26 mouse cellular contexts compared by ENCODE assay signal in the genomic region with DNA sequence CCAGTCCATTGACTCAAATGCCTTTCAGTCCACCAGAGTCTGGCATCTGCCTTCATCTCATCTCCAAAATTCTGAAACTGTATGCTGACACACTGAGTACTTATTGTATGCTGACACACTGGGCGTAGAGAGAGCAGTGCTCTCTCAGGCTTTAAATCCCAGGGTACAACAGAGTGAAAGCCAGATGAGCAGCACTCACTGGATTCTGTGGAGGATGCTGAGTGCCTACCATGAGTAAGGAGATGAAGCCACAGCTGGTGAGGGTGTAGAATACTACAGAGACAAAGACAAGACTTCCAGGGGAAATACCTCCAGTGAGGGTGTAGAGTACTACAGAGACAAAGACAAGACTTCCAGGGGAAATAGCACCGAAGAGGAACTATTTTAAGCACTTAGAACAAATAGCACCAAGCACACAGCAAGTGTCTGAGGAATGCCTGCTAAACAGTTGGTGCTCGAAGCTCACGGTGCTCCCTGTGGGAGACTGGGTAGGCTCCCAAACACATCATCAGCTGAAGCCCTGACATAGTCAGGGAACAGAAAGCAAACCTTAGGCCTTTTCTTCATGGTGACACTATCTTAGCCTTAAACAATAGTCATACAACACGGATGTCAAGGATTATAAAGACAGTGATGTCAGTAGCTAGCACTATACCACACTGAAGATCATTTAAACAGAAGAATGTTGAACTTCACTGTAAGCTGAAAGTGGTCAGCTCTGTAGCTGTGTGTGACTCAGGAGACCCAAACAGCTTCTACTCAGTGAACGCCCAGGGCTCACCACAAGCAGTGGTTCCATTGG.
DNase-seq lines count a peak whose midpoint lies in the region; ATAC-seq and TF ChIP-seq lines count a peak whose summit lies in the region.
"Had no signal": no experiment of that assay in that cellular context is flagged by ENCODE, and none has a peak within 500 bp of the region (broad histone marks: within the 10 kb centered on the region; RNA-seq: fewer than 3 reads in every experiment).

No protein-coding gene starts in this region.

- dilution Hi-C loops in CH12.LX (cut with MboI; ENCODE audit: extremely low pct_ligation_motif_present, extremely low pct_unique_long_range_greater_than_20kb, low sequenced_read_pairs) = no loop called here

- no peak for TF ChIP-seq RAD21 in CH12.LX (IDR thresholded peaks at IDR 0.05; ENCODE audit: low read depth, low read length)

- H3K27me3 ChIP-seq in intestine, postnatal 0 days (replicated peaks; ENCODE audit: control insufficient read depth, insufficient read depth, low read length) = no peaks in the 10 kb centered on the region
- no peaks in the 10 kb centered on the region for H3K27me3 ChIP-seq in intestine, embryonic 15.5 days (replicated peaks)
- H3K27me3 ChIP-seq in CH12.LX (replicated peaks) (no peaks in the 10 kb centered on the region), Patski (no peaks in the 10 kb centered on the region)
- H3K27me3 ChIP-seq: embryonic facial prominence, embryonic 13.5 days; forebrain, embryonic 12.5 days; forebrain, embryonic 15.5 days; heart, embryonic 13.5 days; hindbrain, embryonic 12.5 days; hindbrain, embryonic 15.5 days had no signal

- CTCF ChIA-PET in Patski (lab: Charles Lee) = interaction anchor here (0.9 to 3.3 kb wide), 4 partner anchors 10 to 289 kb away, joined by 3 to 16 read pairs (median 4); no protein-coding TSS in a partner anchor

- WGBS in intestine, postnatal 0 days = 85% methylated on average over 6 of the region's 6 CpGs
- 86% methylated on average over 6 of the region's 6 CpGs for WGBS in intestine, embryonic 15.5 days

- POLR2A ChIA-PET in Patski (lab: Charles Lee) = interaction anchor here (0.5 kb wide), 1 partner anchor 497 kb away, joined by 3 read pairs; no protein-coding TSS in a partner anchor

- ATAC-seq in intestine, postnatal 0 days = peak; percentile 22
- ATAC-seq in intestine, embryonic 15.5 days = no peak; the same call in 1 of the 2 replicates
- peak; percentile 56 for ATAC-seq in Patski
- ATAC-seq: CD4-positive, CD25-positive, alpha-beta regulatory T cell, adult 4 months; forebrain, embryonic 15.5 days had no signal

- TF ChIP-seq POLR2A in CH12.LX (IDR thresholded peaks at IDR 0.05; ENCODE audit: low read depth, low read length) = no peak

- no peak overlapping the region for H3K27ac ChIP-seq in intestine, postnatal 0 days (ENCODE audit: low read depth, low read length)
- H3K27ac ChIP-seq in intestine, embryonic 15.5 days = no peak overlapping the region
- no peak overlapping the region for H3K27ac ChIP-seq in CH12.LX (ENCODE audit: insufficient read depth, low read depth)
- H3K27ac ChIP-seq: embryonic facial prominence, embryonic 10.5 days; embryonic facial prominence, embryonic 13.5 days; forebrain, embryonic 12.5 days; forebrain, embryonic 15.5 days; gastrocnemius, adult 2 months; heart, embryonic 13.5 days; hindbrain, embryonic 12.5 days; hindbrain, embryonic 15.5 days had no signal

- no peaks in the 10 kb centered on the region for H3K9me3 ChIP-seq in intestine, postnatal 0 days (ENCODE audit: control insufficient read depth)
- H3K9me3 ChIP-seq in intestine, embryonic 15.5 days = no peaks in the 10 kb centered on the region
- H3K9me3 ChIP-seq in CH12.LX (replicated peaks; ENCODE audit: low read length) = no peaks in the 10 kb centered on the region
- H3K9me3 ChIP-seq: embryonic facial prominence, embryonic 10.5 days; embryonic facial prominence, embryonic 13.5 days; forebrain, embryonic 12.5 days; forebrain, embryonic 15.5 days; heart, embryonic 13.5 days; hindbrain, embryonic 12.5 days; hindbrain, embryonic 15.5 days had no signal

- DNase-seq in CH12.LX (ENCODE audit: extremely low read depth) = peak; percentile 12
- DNase-seq in Patski (ENCODE audit: low read depth, low spot score) = no peak
- DNase-seq in left cerebral cortex, adult 9 months (ENCODE audit: low spot score in 2 of 2) = no peak
- DNase-seq in kidney, postnatal 14 days = no peak
- DNase-seq: adrenal gland, adult 2 months; adrenal gland, postnatal 14 days; cerebellum, adult 11-12 months; cerebellum, adult 8-10 months; cerebellum, postnatal 10 days; cerebellum, postnatal 36 days; embryo, embryonic 11 days; gastrocnemius, adult 2 months; gastrocnemius, postnatal 14 days; heart, adult 18-20 months; heart, postnatal 14 days had no signal

- no peak for TF ChIP-seq EP300 in CH12.LX (IDR thresholded peaks at IDR 0.05; ENCODE audit: low read length)

- no peaks in the 10 kb centered on the region for H3K4me1 ChIP-seq in intestine, postnatal 0 days (replicated peaks; ENCODE audit: control insufficient read depth, insufficient read depth, low read length)
- no peaks in the 10 kb centered on the region for H3K4me1 ChIP-seq in intestine, embryonic 15.5 days (replicated peaks)
- peaks cover 0 to 13% of the 10 kb centered on the region in 2 experiments; a peak in 2 of 4 replicates for H3K4me1 ChIP-seq in CH12.LX (ENCODE audit: control insufficient read depth in 1 of 2, insufficient read depth in 2 of 2)
- H3K4me1 ChIP-seq: heart, embryonic 13.5 days; hindbrain, embryonic 15.5 days had no signal

- no peaks in the 10 kb centered on the region for H3K79me2 ChIP-seq in CH12.LX (replicated peaks; ENCODE audit: control insufficient read depth, extremely low read depth, insufficient read depth, poor library complexity, severe bottlenecking)

- no peak overlapping the region for H3K9ac ChIP-seq in intestine, postnatal 0 days (ENCODE audit: low read depth, low read length)
- no peak overlapping the region for H3K9ac ChIP-seq in intestine, embryonic 15.5 days
- no peak overlapping the region for H3K9ac ChIP-seq in CH12.LX (ENCODE audit: insufficient read depth, low read depth)
- H3K9ac ChIP-seq: embryonic facial prominence, embryonic 13.5 days; forebrain, embryonic 12.5 days; forebrain, embryonic 15.5 days; heart, embryonic 13.5 days; hindbrain, embryonic 12.5 days; hindbrain, embryonic 15.5 days had no signal

- in situ Hi-C loops in CH12.LX (cut with MboI; ENCODE audit: low pct_ligation_motif_present, low pct_unique_long_range_greater_than_20kb, low sequenced_read_pairs) = no loop called here
- in situ Hi-C loops in Patski (cut with MboI; ENCODE audit: low pct_unique_long_range_greater_than_20kb) = no loop called here

- no peak overlapping the region for H3K4me3 ChIP-seq in intestine, postnatal 0 days (ENCODE audit: low read depth, low read length)
- H3K4me3 ChIP-seq in intestine, embryonic 15.5 days (replicated peaks) = no peak overlapping the region
- no peak overlapping the region for H3K4me3 ChIP-seq in CH12.LX (replicated peaks in 1 of 3; ENCODE audit: low read depth in 2 of 3, low read length in 2 of 3, poor library complexity in 1 of 3)
- H3K4me3 ChIP-seq: embryonic facial prominence, embryonic 10.5 days; embryonic facial prominence, embryonic 13.5 days; erythroblast, embryonic 14.5 days; forebrain, embryonic 12.5 days; forebrain, embryonic 15.5 days; gastrocnemius, adult 2 months; heart, embryonic 13.5 days; hindbrain, embryonic 12.5 days; hindbrain, embryonic 15.5 days had no signal

- no peak overlapping the region for H3K4me2 ChIP-seq in intestine, postnatal 0 days (replicated peaks; ENCODE audit: low read depth)
- H3K4me2 ChIP-seq in intestine, embryonic 15.5 days (replicated peaks) = no peak overlapping the region
- H3K4me2 ChIP-seq in CH12.LX (ENCODE audit: insufficient read depth, low read depth, poor library complexity, severe bottlenecking) = no peak overlapping the region
- H3K4me2 ChIP-seq: embryonic facial prominence, embryonic 13.5 days; forebrain, embryonic 12.5 days; forebrain, embryonic 15.5 days; heart, embryonic 13.5 days; hindbrain, embryonic 12.5 days; hindbrain, embryonic 15.5 days had no signal

- H3K36me3 ChIP-seq in intestine, postnatal 0 days (ENCODE audit: control insufficient read depth, insufficient read depth) = no peaks in the 10 kb centered on the region
- H3K36me3 ChIP-seq in intestine, embryonic 15.5 days = no peaks in the 10 kb centered on the region
- H3K36me3 ChIP-seq in CH12.LX (replicated peaks in 1 of 2; ENCODE audit: control insufficient read depth in 1 of 2, insufficient read depth in 1 of 2, low read length in 1 of 2) = no peaks in the 10 kb centered on the region
- H3K36me3 ChIP-seq: embryonic facial prominence, embryonic 10.5 days; embryonic facial prominence, embryonic 13.5 days; forebrain, embryonic 12.5 days; forebrain, embryonic 15.5 days; heart, embryonic 13.5 days; hindbrain, embryonic 12.5 days; hindbrain, embryonic 15.5 days had no signal

- no peak for TF ChIP-seq CTCF in intestine, postnatal 0 days (IDR thresholded peaks at IDR 0.05; ENCODE audit: low read depth)
- no peak for TF ChIP-seq CTCF in CH12.LX (conservative IDR thresholded peaks at IDR 0.05 in 1 of 2, IDR thresholded peaks at IDR 0.05 in 1 of 2; ENCODE audit: low read depth in 2 of 2, low read length in 2 of 2)
- no peak for TF ChIP-seq CTCF in Patski (IDR thresholded peaks at IDR 0.05)

TF ChIP-seq in CH12.LX, 34 proteins besides CTCF, POLR2A, EP300 and RAD21:
- no peak for TF ChIP-seq ZC3H11A (IDR thresholded peaks at IDR 0.05; ENCODE audit: low read depth, low read length)
- no peak for TF ChIP-seq TCF12 (IDR thresholded peaks at IDR 0.05; ENCODE audit: low read depth, low read length)
- TF ChIP-seq KAT2A (IDR thresholded peaks at IDR 0.05; ENCODE audit: insufficient replicate concordance, low read length) = no peak
- TF ChIP-seq NRF1 (IDR thresholded peaks at IDR 0.05; ENCODE audit: low read depth, low read length) = no peak
TF ChIP-seq in CH12.LX: peak in this region for 0.
